Mouse (Mus musculus): Measurements from ENCODE around the gene Cdk10. TPM values are rescaled to one million over a fixed set of nuclear protein-coding genes. Genes with fewer than 3 reads are reported as not detected.

Gene Cdk10
- polyA plus RNA-seq, 1 experiment from 2014 or later, result 44.0 TPM

Other genes starting within 250 kb of the Cdk10 start
- 29.9 and 30.7 TPM in 2 replicates for gene Ankrd11, start 182.6 kb upstream of the Cdk10 start, polyA plus RNA-seq (2015; fragmentation: Nextera tagmentation; extraction: Ambion mirVana)
- 45.9 and 48.7 TPM in 2 replicates for gene Spg7, start 161.9 kb upstream of the Cdk10 start, polyA plus RNA-seq (2015; fragmentation: Nextera tagmentation; extraction: Ambion mirVana)
- 766 and 789 TPM in 2 replicates for gene Rpl13, start 122.5 kb upstream of the Cdk10 start, polyA plus RNA-seq (2015; fragmentation: Nextera tagmentation; extraction: Ambion mirVana)
- gene Cpne7, start 107.5 kb upstream of the Cdk10 start, polyA plus RNA-seq (2015; fragmentation: Nextera tagmentation; extraction: Ambion mirVana), result 0.53 and 0.87 TPM in 2 replicates
- 1.5 and 2.2 TPM in 2 replicates for gene Sult5a1, start 66.5 kb upstream of the Cdk10 start, polyA plus RNA-seq (2015; fragmentation: Nextera tagmentation; extraction: Ambion mirVana)
- gene Dpep1, start 38.6 kb upstream of the Cdk10 start, polyA plus RNA-seq (2015; fragmentation: Nextera tagmentation; extraction: Ambion mirVana), result 0.35 TPM in 1 of 2 replicates, not detected in the other
- gene Chmp1a, start 12.1 kb upstream of the Cdk10 start, polyA plus RNA-seq (2015; fragmentation: Nextera tagmentation; extraction: Ambion mirVana), result 202 and 209 TPM in 2 replicates
- gene Spata33, start 12.0 kb upstream of the Cdk10 start, polyA plus RNA-seq (2015; fragmentation: Nextera tagmentation; extraction: Ambion mirVana), result 7.8 and 8.4 TPM in 2 replicates
- gene Spata2l, start 11.4 kb downstream of the Cdk10 start, polyA plus RNA-seq (2015; fragmentation: Nextera tagmentation; extraction: Ambion mirVana), result 4.1 and 4.4 TPM in 2 replicates
- 24.3 and 26.0 TPM in 2 replicates for gene Zfp276, start 29.4 kb downstream of the Cdk10 start, polyA plus RNA-seq (2015; fragmentation: Nextera tagmentation; extraction: Ambion mirVana)
- 51.1 and 52.9 TPM in 2 replicates for gene Vps9d1, start 29.5 kb downstream of the Cdk10 start, polyA plus RNA-seq (2015; fragmentation: Nextera tagmentation; extraction: Ambion mirVana)
- gene Fanca, start 93.7 kb downstream of the Cdk10 start, polyA plus RNA-seq (2015; fragmentation: Nextera tagmentation; extraction: Ambion mirVana), result 7.8 and 11.1 TPM in 2 replicates
- 39.1 and 39.6 TPM in 2 replicates for gene Spire2, start 107.9 kb downstream of the Cdk10 start, polyA plus RNA-seq (2015; fragmentation: Nextera tagmentation; extraction: Ambion mirVana)
- 273 and 284 TPM in 2 replicates for gene Tcf25, start 148.9 kb downstream of the Cdk10 start, polyA plus RNA-seq (2015; fragmentation: Nextera tagmentation; extraction: Ambion mirVana)
- gene Mc1r, start 182.3 kb downstream of the Cdk10 start, polyA plus RNA-seq (2015; fragmentation: Nextera tagmentation; extraction: Ambion mirVana), result 0.17 TPM in 2 replicates
- gene Tubb3, start 186.6 kb downstream of the Cdk10 start, polyA plus RNA-seq (2015; fragmentation: Nextera tagmentation; extraction: Ambion mirVana), result 1,817 and 1,895 TPM in 2 replicates
- 42.2 and 44.3 TPM in 2 replicates for gene Def8, start 198.7 kb downstream of the Cdk10 start, polyA plus RNA-seq (2015; fragmentation: Nextera tagmentation; extraction: Ambion mirVana)